Mouse (Mus musculus) heart, postnatal 4 days (tissue): ENCODE data around the gene St3gal2. TPM values are rescaled to one million over a fixed set of nuclear protein-coding genes. Genes with fewer than 3 reads are reported as not detected.
A peak's percentile ranks its signal among the peaks of the same experiment; 100 is the strongest.
"Not testable (repeated sequence)": the region's sequence is repeated elsewhere in the genome, so short reads cannot be mapped to it uniquely, and the experiment has no call there.

Experiments used
- DNase-seq: peaks from one replicate; pipeline ENCODE4 v3.0.0; 2021
- total RNA-seq, 2 experiments: library from RNA; stranded (reverse); gene quantifications; 2 replicates each; pipeline ENCODE4 v1.2.3; 2021

St3gal2 gene
- total RNA-seq = 10 to 100 TPM; 36.7 to 38.2 TPM

- peak; percentile 88 for DNase-seq
Observed at GRCm38 (mm10) chr8:110919341-110920031, at the start of gene St3gal2. Gene St3gal2 (plus strand): TSS chr8:110919922.

GRCm38 (mm10) chr8:110870501-110870900 lies 49.2 kb upstream of the St3gal2 start:
- no peak for DNase-seq

GRCm38 (mm10) chr8:110877862-110878261 lies 41.9 kb upstream of the St3gal2 start:
- no peak for DNase-seq

GRCm38 (mm10) chr8:110881741-110882310 lies 37.9 kb upstream of the St3gal2 start:
- DNase-seq = no peak

- no peak for DNase-seq
Observed at GRCm38 (mm10) chr8:110883824-110884223, 35.9 kb upstream of the St3gal2 start.

- DNase-seq = no peak
Observed at GRCm38 (mm10) chr8:110886634-110887033, 33.1 kb upstream of the St3gal2 start.

GRCm38 (mm10) chr8:110887551-110887950 lies 32.2 kb upstream of the St3gal2 start:
- DNase-seq = no peak

GRCm38 (mm10) chr8:110888441-110888840 lies 31.3 kb upstream of the St3gal2 start:
- no peak for DNase-seq

GRCm38 (mm10) chr8:110888860-110889259 lies 30.9 kb upstream of the St3gal2 start:
- no peak for DNase-seq

- no peak for DNase-seq
Observed at GRCm38 (mm10) chr8:110889904-110890470, 29.7 kb upstream of the St3gal2 start.

- no peak for DNase-seq
Observed at GRCm38 (mm10) chr8:110892040-110892439, 27.7 kb upstream of the St3gal2 start.

- DNase-seq = no peak
Observed at GRCm38 (mm10) chr8:110892913-110893312, 26.8 kb upstream of the St3gal2 start.

- no peak for DNase-seq
Observed at GRCm38 (mm10) chr8:110894851-110895250, 24.9 kb upstream of the St3gal2 start.

- DNase-seq = no peak
Observed at GRCm38 (mm10) chr8:110895254-110895653, 24.5 kb upstream of the St3gal2 start.

GRCm38 (mm10) chr8:110895812-110896211 lies 23.9 kb upstream of the St3gal2 start:
- no peak for DNase-seq

GRCm38 (mm10) chr8:110897495-110897894 lies 22.2 kb upstream of the St3gal2 start:
- DNase-seq = no peak

GRCm38 (mm10) chr8:110901056-110901455 lies 18.7 kb upstream of the St3gal2 start:
- DNase-seq = no peak

- peak; percentile 86 for DNase-seq
Observed at GRCm38 (mm10) chr8:110901839-110902578, 17.7 kb upstream of the St3gal2 start, which contains the start of gene Fuk. Gene Fuk (minus strand): TSS chr8:110902488.

- DNase-seq = no peak
Observed at GRCm38 (mm10) chr8:110902579-110902965, 17.1 kb upstream of the St3gal2 start.

GRCm38 (mm10) chr8:110905404-110905803 lies 14.3 kb upstream of the St3gal2 start:
- DNase-seq = no peak

GRCm38 (mm10) chr8:110906682-110907081 lies 13.0 kb upstream of the St3gal2 start:
- DNase-seq = no peak

- not testable (repeated sequence) for DNase-seq
Observed at GRCm38 (mm10) chr8:110909850-110910249, 9.9 kb upstream of the St3gal2 start.
